Mouse (Mus musculus) cerebellum, adult 2 months (tissue): ENCODE measurements around the gene Dlgap1.

Experiments
- CTCF ChIP-seq: fragments of 200-500 bp; IDR thresholded peaks from 2 replicates; pipeline ENCODE4 v1.5.1; 2011; ENCODE audit warnings: low read depth, mild to moderate bottlenecking, control low read depth, low read length, moderate library complexity, borderline replicate concordance; ENCODE audit not compliant: insufficient read depth
- POLR2A ChIP-seq: fragments of 200-500 bp; IDR thresholded peaks from 2 replicates; pipeline ENCODE4 v1.6.1; 2011; ENCODE audit warnings: low read length, control low read depth, borderline replicate concordance; ENCODE audit not compliant: insufficient read depth

- TF ChIP-seq CTCF = no peak
- TF ChIP-seq POLR2A = no peak
These were observed 782.8 kb downstream of the Dlgap1 start for GRCm38 (mm10) chr17:70751676-70752075.
